10 mouse cellular contexts compared by ENCODE assay signal in genomic region chr9:42241021-42241420, GRCm38 (mm10). TPM values are rescaled to one million over a fixed set of nuclear protein-coding genes. Genes with fewer than 3 reads are reported as not detected.
A peak's percentile ranks its signal among the peaks of the same experiment; 100 is the strongest.
DNase-seq lines count a peak whose midpoint lies in the region; ATAC-seq and TF ChIP-seq lines count a peak whose summit lies in the region.
"Had no signal": no experiment of that assay in that cellular context is flagged by ENCODE, and none has a peak within 500 bp of the region (broad histone marks: within the 10 kb centered on the region; RNA-seq: fewer than 3 reads in every experiment).

No protein-coding gene starts in this region.

- no peaks in the 10 kb centered on the region for H3K9me3 ChIP-seq in forebrain, postnatal 0 days (ENCODE audit: low read length)
- no peaks in the 10 kb centered on the region for H3K9me3 ChIP-seq in midbrain, embryonic 13.5 days

- H3K27me3 ChIP-seq in cerebellum, adult 2 months (ENCODE audit: control insufficient read depth, insufficient read depth, low read length): no peaks in the 10 kb centered on the region
- H3K27me3 ChIP-seq in forebrain, postnatal 0 days (ENCODE audit: insufficient read depth, low read length): no peaks in the 10 kb centered on the region
- H3K27me3 ChIP-seq in midbrain, embryonic 13.5 days: no peaks in the 10 kb centered on the region

- H3K4me3 ChIP-seq in cerebellum, adult 2 months (replicated peaks; ENCODE audit: insufficient read depth, low read depth, low read length): no peak overlapping the region
- no peak overlapping the region for H3K4me3 ChIP-seq in forebrain, postnatal 0 days (ENCODE audit: low read depth, low read length)
- H3K4me3 ChIP-seq in midbrain, embryonic 13.5 days (replicated peaks): no peak overlapping the region
- H3K4me3 ChIP-seq: erythroblast, embryonic 14.5 days had no signal

- peak; percentile 87 for ATAC-seq in forebrain, postnatal 0 days
- ATAC-seq in midbrain, embryonic 13.5 days: peak; percentile 85

- H3K27ac ChIP-seq in cerebellum, adult 2 months (ENCODE audit: insufficient read depth, low read length): no peak overlapping the region
- peak overlapping the region; percentile 22 for H3K27ac ChIP-seq in forebrain, postnatal 0 days (ENCODE audit: low read depth, low read length)
- H3K27ac ChIP-seq in midbrain, embryonic 13.5 days: peak overlapping the region; percentile 39

- no peaks in the 10 kb centered on the region for H3K36me3 ChIP-seq in forebrain, postnatal 0 days (ENCODE audit: insufficient read depth)
- no peaks in the 10 kb centered on the region for H3K36me3 ChIP-seq in midbrain, embryonic 13.5 days

- WGBS in cerebellum, adult 2 months: 6% methylated on average over 3 of the region's 3 CpGs
- WGBS in forebrain, postnatal 0 days: 17% methylated on average over 3 of the region's 3 CpGs
- 65% methylated on average over 3 of the region's 3 CpGs for WGBS in midbrain, embryonic 13.5 days

- H3K4me2 ChIP-seq in forebrain, postnatal 0 days (ENCODE audit: low read depth): peak overlapping the region; percentile 39
- peak overlapping the region; percentile 33; the same call in 1 of the 2 replicates for H3K4me2 ChIP-seq in midbrain, embryonic 13.5 days (replicated peaks)
- H3K4me2 ChIP-seq: lung, embryonic 14.5 days had no signal

- DNase-seq in cerebellum, adult 2 months: peak; percentile 47 to 54
- no peak for DNase-seq in cerebellum, adult 11 months
- DNase-seq in cerebellum, adult 9-10 months: peak; percentile 60
- peak; percentile 67 for DNase-seq in forebrain, postnatal 0 days
- no peak for DNase-seq in ovary, postnatal 14 days (ENCODE audit: low spot score)
- no peak for DNase-seq in lung, postnatal 14 days
- no peak for DNase-seq in gastrocnemius, postnatal 25 days

- H3K9ac ChIP-seq in forebrain, postnatal 0 days: peak overlapping the region; percentile 45; the same call in 1 of the 2 replicates
- peak overlapping the region; percentile 39; the same call in 1 of the 2 replicates for H3K9ac ChIP-seq in midbrain, embryonic 13.5 days (replicated peaks)
- H3K9ac ChIP-seq: lung, embryonic 14.5 days had no signal

- TF ChIP-seq POLR2A in cerebellum, adult 2 months (IDR thresholded peaks at IDR 0.05; ENCODE audit: borderline replicate concordance, insufficient read depth, low read length): no peak; the same call in 1 of the 2 replicates

- H3K4me1 ChIP-seq in cerebellum, adult 2 months (ENCODE audit: control insufficient read depth, insufficient read depth, low read length): peaks cover 6% of the 10 kb centered on the region; the same call in 1 of the 2 replicates
- H3K4me1 ChIP-seq in forebrain, postnatal 0 days (ENCODE audit: insufficient read depth): peaks cover 13% of the 10 kb centered on the region
- peaks cover 21% of the 10 kb centered on the region for H3K4me1 ChIP-seq in midbrain, embryonic 13.5 days (replicated peaks)

- no peak for TF ChIP-seq CTCF in cerebellum, adult 2 months (IDR thresholded peaks at IDR 0.05; ENCODE audit: borderline replicate concordance, insufficient read depth, low read depth, low read length)
- no peak for TF ChIP-seq CTCF in forebrain, postnatal 0 days (IDR thresholded peaks at IDR 0.05; ENCODE audit: low read depth)

RNA-seq across cellular contexts. Expression of gene Sc5d, which starts 23.0 kb away (rescaled TPM):
- polyA plus RNA-seq in cerebellum, adult 2 months (2012; rRNA removed): 88.8 and 92.6 TPM in 2 replicates
- 37.2 and 48.6 TPM in 2 replicates for total RNA-seq in forebrain, postnatal 0 days (2014; rRNA removed)
- polyA plus RNA-seq in forebrain, postnatal 0 days (2015; fragmentation: Nextera tagmentation; extraction: Ambion mirVana): 52.9 and 75.6 TPM in 2 replicates
- 60.7 and 67.2 TPM in 2 replicates for polyA plus RNA-seq in midbrain, embryonic 13.5 days (2015; fragmentation: Nextera tagmentation; extraction: Ambion mirVana)
- total RNA-seq in gastrocnemius, postnatal 25 days (2021): 10 to 100 TPM; 16.4 to 18.1 TPM

Comparison
In these comparisons a context has a peak if more than half of its experiments do, and no peak if none do; other contexts are left out.
1. DNase-seq: peak in cerebellum, adult 2 months (2 of 2), cerebellum, adult 9-10 months (single experiment) and forebrain, postnatal 0 days (single experiment); none in cerebellum, adult 11 months (single experiment), ovary, postnatal 14 days (single experiment), lung, postnatal 14 days (single experiment) and gastrocnemius, postnatal 25 days (single experiment).